ENCODE assay signal across 8 mouse cellular contexts in genomic region chr16:17233702-17234498, GRCm38 (mm10). TPM values are rescaled to one million over a fixed set of nuclear protein-coding genes. Genes with fewer than 3 reads are reported as not detected.
DNase-seq lines count a peak whose midpoint lies in the region; ATAC-seq and TF ChIP-seq lines count a peak whose summit lies in the region.

No protein-coding gene starts in this region.

- no peak for TF ChIP-seq POLR2A in limb, embryonic 14.5 days (IDR thresholded peaks at IDR 0.05; ENCODE audit: borderline replicate concordance, extremely low read depth, insufficient read depth, insufficient read length)

- H3K27me3 ChIP-seq in intestine, postnatal 0 days (replicated peaks; ENCODE audit: control insufficient read depth, insufficient read depth, low read length), result no peaks in the 10 kb centered on the region
- H3K27me3 ChIP-seq in limb, embryonic 14.5 days (ENCODE audit: control insufficient read depth, insufficient read depth, low read length), result no peaks in the 10 kb centered on the region
- H3K27me3 ChIP-seq in midbrain, embryonic 13.5 days, result no peaks in the 10 kb centered on the region

- H3K4me1 ChIP-seq in intestine, postnatal 0 days (replicated peaks; ENCODE audit: control insufficient read depth, insufficient read depth, low read length), result peaks cover 19% of the 10 kb centered on the region
- H3K4me1 ChIP-seq in limb, embryonic 14.5 days (ENCODE audit: control insufficient read depth, insufficient read depth, low read length), result peaks cover 26% of the 10 kb centered on the region
- H3K4me1 ChIP-seq in midbrain, embryonic 13.5 days (replicated peaks), result peaks cover 48% of the 10 kb centered on the region

- no peaks in the 10 kb centered on the region for H3K36me3 ChIP-seq in intestine, postnatal 0 days (ENCODE audit: control insufficient read depth, insufficient read depth)
- no peaks in the 10 kb centered on the region for H3K36me3 ChIP-seq in limb, embryonic 14.5 days (ENCODE audit: control insufficient read depth, insufficient read depth, low read length)
- no peaks in the 10 kb centered on the region for H3K36me3 ChIP-seq in midbrain, embryonic 13.5 days

- peak overlapping the region; percentile 86 for H3K4me3 ChIP-seq in intestine, postnatal 0 days (ENCODE audit: low read depth, low read length)
- peak overlapping the region; percentile 74 for H3K4me3 ChIP-seq in limb, embryonic 14.5 days (replicated peaks; ENCODE audit: low read length)
- peak overlapping the region; percentile 74 for H3K4me3 ChIP-seq in midbrain, embryonic 13.5 days (replicated peaks)

- peak overlapping the region; percentile 88 for H3K27ac ChIP-seq in intestine, postnatal 0 days (ENCODE audit: low read depth, low read length)
- H3K27ac ChIP-seq in limb, embryonic 14.5 days (replicated peaks; ENCODE audit: low read depth, low read length), result peak overlapping the region; percentile 89
- H3K27ac ChIP-seq in midbrain, embryonic 13.5 days, result peak overlapping the region; percentile 96

- peak; percentile 31 for DNase-seq in urinary bladder, adult 2 months (ENCODE audit: low spot score)
- no peak for DNase-seq in urinary bladder, postnatal 10 days (ENCODE audit: low spot score)
- DNase-seq in cerebellum, postnatal 36 days, result peak; percentile 25 to 36
- peak; percentile 26 for DNase-seq in gastrocnemius, postnatal 25 days
- peak; percentile 58 for DNase-seq in limb, embryonic 14.5 days (ENCODE audit: low spot score)
- DNase-seq in testis, postnatal 10 days (ENCODE audit: low spot score), result peak; percentile 71

- H3K4me2 ChIP-seq in intestine, postnatal 0 days (replicated peaks; ENCODE audit: low read depth), result peak overlapping the region; percentile 98
- peak overlapping the region; percentile 71 for H3K4me2 ChIP-seq in limb, embryonic 14.5 days (replicated peaks; ENCODE audit: low read depth, low read length, severe bottlenecking)
- H3K4me2 ChIP-seq in midbrain, embryonic 13.5 days (replicated peaks), result peak overlapping the region; percentile 81

- peak; percentile 46 for ATAC-seq in intestine, postnatal 0 days
- peak; percentile 69 for ATAC-seq in limb, embryonic 14.5 days (ENCODE audit: low FRiP score, low read depth)
- peak; percentile 79 for ATAC-seq in midbrain, embryonic 13.5 days

- no peaks in the 10 kb centered on the region for H3K9me3 ChIP-seq in intestine, postnatal 0 days (ENCODE audit: control insufficient read depth)
- H3K9me3 ChIP-seq in limb, embryonic 14.5 days (ENCODE audit: control insufficient read depth, low read length), result no peaks in the 10 kb centered on the region
- no peaks in the 10 kb centered on the region for H3K9me3 ChIP-seq in midbrain, embryonic 13.5 days

- no peak for TF ChIP-seq CTCF in intestine, postnatal 0 days (IDR thresholded peaks at IDR 0.05; ENCODE audit: low read depth)

- peak overlapping the region; percentile 94 for H3K9ac ChIP-seq in intestine, postnatal 0 days (ENCODE audit: low read depth, low read length)
- H3K9ac ChIP-seq in limb, embryonic 14.5 days (ENCODE audit: low read depth, low read length, severe bottlenecking), result peak overlapping the region; percentile 85
- H3K9ac ChIP-seq in midbrain, embryonic 13.5 days (replicated peaks), result peak overlapping the region; percentile 93

- under 1% methylated on average over 61 of the region's 62 CpGs for WGBS in intestine, postnatal 0 days
- WGBS in limb, embryonic 14.5 days, result 0% methylated on average over 27 of the region's 62 CpGs
- WGBS in midbrain, embryonic 13.5 days, result under 1% methylated on average over 61 of the region's 62 CpGs

RNA-seq across cellular contexts. Expression of gene Hic2, which starts 0.5 kb away (rescaled TPM):
- polyA plus RNA-seq in urinary bladder, adult 2 months (2012; rRNA removed), result 3.5 and 4.7 TPM in 2 replicates
- under 1 TPM; 0.83 to 0.97 TPM for total RNA-seq in gastrocnemius, postnatal 25 days (2021)
- polyA plus RNA-seq in intestine, postnatal 0 days (2015; fragmentation: Nextera tagmentation; extraction: Ambion mirVana), result 1.4 and 1.9 TPM in 2 replicates
- polyA plus RNA-seq in limb, embryonic 14.5 days (2012; rRNA removed), result 7.8 and 9.1 TPM in 2 replicates
- polyA plus RNA-seq in limb, embryonic 14.5 days (2014; fragmentation: Nextera tagmentation; extraction: Ambion mirVana), result 4.6 and 4.9 TPM in 2 replicates
- polyA plus RNA-seq in midbrain, embryonic 13.5 days (2015; fragmentation: Nextera tagmentation; extraction: Ambion mirVana), result 13.2 and 13.6 TPM in 2 replicates

RNA-seq across cellular contexts. Expression of gene Rimbp3, which starts 25.5 kb away (rescaled TPM):
- polyA plus RNA-seq in urinary bladder, adult 2 months (2012; rRNA removed), result 0.26 and 0.37 TPM in 2 replicates
- not detected for total RNA-seq in gastrocnemius, postnatal 25 days (2021)
- 0.14 and 0.21 TPM in 2 replicates for polyA plus RNA-seq in intestine, postnatal 0 days (2015; fragmentation: Nextera tagmentation; extraction: Ambion mirVana)
- polyA plus RNA-seq in limb, embryonic 14.5 days (2012; rRNA removed), result 0.21 and 0.22 TPM in 2 replicates
- 0.17 and 0.26 TPM in 2 replicates for polyA plus RNA-seq in limb, embryonic 14.5 days (2014; fragmentation: Nextera tagmentation; extraction: Ambion mirVana)
- polyA plus RNA-seq in midbrain, embryonic 13.5 days (2015; fragmentation: Nextera tagmentation; extraction: Ambion mirVana), result 2.1 and 2.5 TPM in 2 replicates

RNA-seq across cellular contexts. Expression of gene Ube2l3, which starts 31.5 kb away (rescaled TPM):
- 105 and 111 TPM in 2 replicates for polyA plus RNA-seq in urinary bladder, adult 2 months (2012; rRNA removed)
- 100 to 1,000 TPM; 129 to 132 TPM for total RNA-seq in gastrocnemius, postnatal 25 days (2021)
- 294 and 319 TPM in 2 replicates for polyA plus RNA-seq in intestine, postnatal 0 days (2015; fragmentation: Nextera tagmentation; extraction: Ambion mirVana)
- 91.1 and 124 TPM in 2 replicates for polyA plus RNA-seq in limb, embryonic 14.5 days (2012; rRNA removed)
- polyA plus RNA-seq in limb, embryonic 14.5 days (2014; fragmentation: Nextera tagmentation; extraction: Ambion mirVana), result 304 and 323 TPM in 2 replicates
- polyA plus RNA-seq in midbrain, embryonic 13.5 days (2015; fragmentation: Nextera tagmentation; extraction: Ambion mirVana), result 330 and 342 TPM in 2 replicates

RNA-seq across cellular contexts. Expression of gene Tmem191c, which starts 42.0 kb away (rescaled TPM):
- 30.4 and 31.6 TPM in 2 replicates for polyA plus RNA-seq in urinary bladder, adult 2 months (2012; rRNA removed)
- total RNA-seq in gastrocnemius, postnatal 25 days (2021), result 1 to 10 TPM; 1.3 to 1.7 TPM
- 4.8 and 7.2 TPM in 2 replicates for polyA plus RNA-seq in intestine, postnatal 0 days (2015; fragmentation: Nextera tagmentation; extraction: Ambion mirVana)
- polyA plus RNA-seq in limb, embryonic 14.5 days (2012; rRNA removed), result 23.8 and 28.2 TPM in 2 replicates
- 7.5 and 8.2 TPM in 2 replicates for polyA plus RNA-seq in limb, embryonic 14.5 days (2014; fragmentation: Nextera tagmentation; extraction: Ambion mirVana)
- 24.1 and 28.1 TPM in 2 replicates for polyA plus RNA-seq in midbrain, embryonic 13.5 days (2015; fragmentation: Nextera tagmentation; extraction: Ambion mirVana)
